Mouse (Mus musculus) CH12.LX (cell line): Measurements from ENCODE around the gene Sgsm3. TPM values are rescaled to one million over a fixed set of nuclear protein-coding genes. Genes with fewer than 3 reads are reported as not detected.

Source experiments
- DNase-seq: peaks from one replicate; pipeline ENCODE4 v3.0.0-alpha.2; 2013; ENCODE audit errors: extremely low read depth
- H3K27ac ChIP-seq: 2 replicates; pipeline ENCODE4 v1.5.1; 2012; ENCODE audit warnings: low read depth, mild to moderate bottlenecking, control low read depth, moderate library complexity; ENCODE audit not compliant: insufficient read depth
- H3K27me3 ChIP-seq: replicated peaks from 2 replicates; pipeline ENCODE3; 2012; ENCODE audit warnings: inconsistent platforms
- H3K36me3 ChIP-seq, 2 experiments: replicated peaks in 1 of 2; 2 replicates each; pipeline versions ENCODE3 to v1.6.1; 2012; ENCODE audit warnings: inconsistent platforms in 1 of 2, low read length in 1 of 2, mild to moderate bottlenecking in 1 of 2, mixed read lengths in 1 of 2, moderate library complexity in 1 of 2; ENCODE audit not compliant: control insufficient read depth in 1 of 2, insufficient read depth in 1 of 2
- H3K4me1 ChIP-seq, 2 experiments: 2 replicates each; pipeline ENCODE4 v1.6.1; 2012; ENCODE audit warnings: inconsistent platforms in 1 of 2, moderate library complexity in 1 of 2; ENCODE audit not compliant: insufficient read depth in 2 of 2, control insufficient read depth in 1 of 2
- H3K4me2 ChIP-seq: 2 replicates; pipeline ENCODE4 v1.6.1; 2012; ENCODE audit warnings: low read depth, mild to moderate bottlenecking, control low read depth; ENCODE audit not compliant: poor library complexity, insufficient read depth, severe bottlenecking
- H3K4me3 ChIP-seq, 3 experiments: fragments of 150-350 bp in 1 of 3; sonication (generic) in 1 of 3; replicated peaks in 1 of 3; 2 replicates each; pipeline versions ENCODE3 to v1.5.1; 2011 to 2012; ENCODE audit warnings: low read depth in 2 of 3, low read length in 2 of 3, mild to moderate bottlenecking in 2 of 3, moderate library complexity in 2 of 3, control low read depth in 1 of 3, improper control_type of control experiment in 1 of 3, inconsistent platforms in 1 of 3, mixed read lengths in 1 of 3; ENCODE audit not compliant: poor library complexity in 1 of 3
- H3K79me2 ChIP-seq: replicated peaks from 2 replicates; pipeline ENCODE4 v1.6.1; 2012; ENCODE audit warnings: mild to moderate bottlenecking, moderate library complexity; ENCODE audit not compliant: control insufficient read depth, poor library complexity, insufficient read depth, severe bottlenecking; ENCODE audit errors: extremely low read depth
- H3K9ac ChIP-seq: 2 replicates; pipeline ENCODE4 v1.6.1; 2012; ENCODE audit warnings: low read depth, mild to moderate bottlenecking, control low read depth, moderate library complexity; ENCODE audit not compliant: insufficient read depth
- H3K9me3 ChIP-seq: replicated peaks from 2 replicates; pipeline ENCODE3; 2012; ENCODE audit warnings: low read length, inconsistent platforms, mixed read lengths
- CHD1 ChIP-seq: IDR thresholded peaks from 2 replicates; pipeline ENCODE4 v1.6.1; 2012; ENCODE audit warnings: low read depth, low read length, improper control_type of control experiment, inconsistent platforms
- CTCF ChIP-seq, 2 experiments: IDR thresholded peaks in 1 of 2; conservative IDR thresholded peaks in 1 of 2; 2 replicates each; pipeline ENCODE4 v1.5.1; 2011 to 2012; ENCODE audit warnings: low read depth in 2 of 2, low read length in 2 of 2, improper control_type of control experiment in 1 of 2, inconsistent platforms in 1 of 2, mild to moderate bottlenecking in 1 of 2, moderate library complexity in 1 of 2
- E2F4 ChIP-seq: IDR thresholded peaks from 2 replicates; pipeline ENCODE4 v1.6.1; 2011; ENCODE audit warnings: low read depth, low read length, improper control_type of control experiment; ENCODE audit not compliant: insufficient replicate concordance
- ELF1 ChIP-seq: IDR thresholded peaks from 2 replicates; pipeline ENCODE4 v1.6.1; 2014; ENCODE audit warnings: low read depth, mild to moderate bottlenecking, inconsistent platforms, low read length, improper control_type of control experiment
- IRF4 ChIP-seq: IDR thresholded peaks from 2 replicates; pipeline ENCODE4 v1.6.1; 2014; ENCODE audit warnings: low read depth, mild to moderate bottlenecking, inconsistent platforms, low read length, improper control_type of control experiment
- KAT2A ChIP-seq: IDR thresholded peaks from 2 replicates; pipeline ENCODE4 v1.6.1; 2012; ENCODE audit warnings: low read length, improper control_type of control experiment, inconsistent platforms; ENCODE audit not compliant: insufficient replicate concordance
- MAX ChIP-seq: IDR thresholded peaks from 2 replicates; pipeline ENCODE4 v1.6.1; 2011; ENCODE audit warnings: low read length, improper control_type of control experiment
- NELFE ChIP-seq: IDR thresholded peaks from 2 replicates; pipeline ENCODE4 v1.6.1; 2011; ENCODE audit warnings: low read depth, low read length, improper control_type of control experiment
- NRF1 ChIP-seq: IDR thresholded peaks from 2 replicates; pipeline ENCODE4 v1.6.1; 2014; ENCODE audit warnings: low read depth, mild to moderate bottlenecking, inconsistent platforms, low read length, improper control_type of control experiment, moderate library complexity
- PAX5 ChIP-seq: IDR thresholded peaks from 2 replicates; pipeline ENCODE4 v1.6.1; 2012; ENCODE audit warnings: low read length, inconsistent platforms, mixed read lengths
- RAD21 ChIP-seq: IDR thresholded peaks from 2 replicates; pipeline ENCODE4 v1.6.1; 2011; ENCODE audit warnings: low read depth, mild to moderate bottlenecking, low read length, improper control_type of control experiment, moderate library complexity
- RCOR1 ChIP-seq: conservative IDR thresholded peaks from 2 replicates; pipeline ENCODE4 v1.6.1; 2012; ENCODE audit warnings: low read depth, mild to moderate bottlenecking, inconsistent platforms, low read length, improper control_type of control experiment
- TBP ChIP-seq: conservative IDR thresholded peaks from 2 replicates; pipeline ENCODE4 v1.6.1; 2011; ENCODE audit warnings: low read depth, low read length, improper control_type of control experiment
- USF1 ChIP-seq: IDR thresholded peaks from 2 replicates; pipeline ENCODE4 v1.6.1; 2014; ENCODE audit warnings: low read depth, mild to moderate bottlenecking, inconsistent platforms, low read length, improper control_type of control experiment
- ZNF384 ChIP-seq: IDR thresholded peaks from 2 replicates; pipeline ENCODE4 v1.6.1; 2012; ENCODE audit warnings: low read depth, low read length, improper control_type of control experiment, inconsistent platforms
- dilution Hi-C: fragments of 300-500 bp; cut with MboI; formaldehyde crosslinking; loops from 2 replicates; pipeline ENCODE4 v1.14.3; 2020; ENCODE audit warnings: low sequenced_read_pairs; ENCODE audit not compliant: extremely low pct_unique_long_range_greater_than_20kb, extremely low pct_ligation_motif_present
- in situ Hi-C: fragments of 300-500 bp; cut with MboI; formaldehyde crosslinking; loops from 3 replicates; pipeline ENCODE4 v1.14.3; 2019; ENCODE audit warnings: low sequenced_read_pairs, low pct_ligation_motif_present, low pct_unique_long_range_greater_than_20kb, mixed read lengths
- polyA plus RNA-seq: library from polyadenylated mRNA; unstranded; fragments of >175 nt; gene quantifications from 2 replicates; pipeline ENCODE4 v1.2.1, GENCODE M21; 2012; ENCODE audit warnings: low read depth; ENCODE audit not compliant: insufficient read length
- total RNA-seq, 2 experiments: library from RNA; depleted of rRNA; stranded (reverse); fragments of 300-350 nt in 1 of 2; fragments of >200 nt in 1 of 2; gene quantifications; 2 replicates each; pipeline ENCODE4 v1.2.3; 2012 to 2014

Sgsm3 gene
- total and polyA plus RNA-seq, 3 experiments: 14.4 to 25.5 (median 15.0) TPM

GRCm38 (mm10) chr15:81022437-81022836, 44.9 kb downstream of the Sgsm3 start:
- no peak for DNase-seq
- Histone ChIP-seq H3K9me3 (no peaks in the 10 kb centered on the region), H3K4me3 (no peak overlapping the region), H3K4me2 (no peak overlapping the region)
- in situ Hi-C loops: no loop called here
- TF ChIP-seq ELF1 (no peak), RCOR1 (no peak), MAX (no peak), KAT2A (no peak), CTCF (conservative IDR thresholded peaks at IDR 0.05 in 1 of 2, IDR thresholded peaks at IDR 0.05 in 1 of 2; ENCODE audit: low read depth in 2 of 2, low read length in 2 of 2) (no peak), IRF4 (no peak), ZNF384 (no peak)
- TF ChIP-seq, all 38 proteins: peak for 0
- peak overlapping the region; percentile 73 for H3K27ac ChIP-seq
- H3K4me1 ChIP-seq: peaks cover 29 to 63% of the 10 kb centered on the region in 2 experiments
- H3K27me3 ChIP-seq: no peaks in the 10 kb centered on the region
- dilution Hi-C loops: no loop called here
- no peak overlapping the region for H3K9ac ChIP-seq
- peaks cover 29 to 76% of the 10 kb centered on the region in 2 experiments for H3K36me3 ChIP-seq
- no peaks in the 10 kb centered on the region for H3K79me2 ChIP-seq

- Histone ChIP-seq H3K4me1 (peaks cover 34 to 77% of the 10 kb centered on the region in 2 experiments), H3K9me3 (no peaks in the 10 kb centered on the region)
- DNase-seq: no peak
- TF ChIP-seq IRF4: no peak
- TF ChIP-seq TBP: no peak
- TF ChIP-seq NELFE: no peak
- no peak for TF ChIP-seq E2F4
- no peak for TF ChIP-seq USF1
- TF ChIP-seq PAX5: no peak
- TF ChIP-seq NRF1: no peak
- TF ChIP-seq CHD1: no peak
- TF ChIP-seq RAD21: no peak
- TF ChIP-seq, all 38 proteins: peak for 0
- no peak overlapping the region for H3K9ac ChIP-seq
- no peak overlapping the region for H3K4me3 ChIP-seq
- in situ Hi-C loops: no loop called here
- no peaks in the 10 kb centered on the region for H3K79me2 ChIP-seq
- dilution Hi-C loops: no loop called here
- H3K27ac ChIP-seq: no peak overlapping the region
- peaks cover 16 to 62% of the 10 kb centered on the region in 2 experiments for H3K36me3 ChIP-seq
- H3K4me2 ChIP-seq: no peak overlapping the region
- H3K27me3 ChIP-seq: no peaks in the 10 kb centered on the region
These were observed 46.3 kb downstream of the Sgsm3 start for GRCm38 (mm10) chr15:81023842-81024241.
